Mouse (Mus musculus): ENCODE data around the gene Rab20.
"Not testable (repeated sequence)": the region's sequence is repeated elsewhere in the genome, so short reads cannot be mapped to it uniquely, and the experiment has no call there.

Gene Rab20

GRCm38 (mm10) chr8:11477811-11478761 lies at the start of gene Rab20:
TSS of gene Rab20 (minus strand) at chr8:11478710.
- peak; percentile 66 to 70 for DNase-seq (ENCODE audit: low spot score in 2 of 2)

- no peak for DNase-seq (ENCODE audit: low spot score in 2 of 2)
Observed at GRCm38 (mm10) chr8:11523331-11523730, 44.8 kb upstream of the Rab20 start.

GRCm38 (mm10) chr8:11518676-11519075 lies 40.2 kb upstream of the Rab20 start:
- no peak for DNase-seq (ENCODE audit: low spot score in 2 of 2)

- no peak for DNase-seq (ENCODE audit: low spot score in 2 of 2)
Observed at GRCm38 (mm10) chr8:11518056-11518396, 39.5 kb upstream of the Rab20 start.

GRCm38 (mm10) chr8:11517366-11518055 lies 39.0 kb upstream of the Rab20 start:
- DNase-seq (ENCODE audit: low spot score in 2 of 2): no peak

GRCm38 (mm10) chr8:11516292-11516691 lies 37.8 kb upstream of the Rab20 start:
- DNase-seq (ENCODE audit: low spot score in 2 of 2): no peak

- no peak for DNase-seq (ENCODE audit: low spot score in 2 of 2)
Observed at GRCm38 (mm10) chr8:11513247-11513646, 34.7 kb upstream of the Rab20 start.

GRCm38 (mm10) chr8:11512711-11513110 lies 34.2 kb upstream of the Rab20 start:
- no peak for DNase-seq (ENCODE audit: low spot score in 2 of 2)

GRCm38 (mm10) chr8:11510971-11511370 lies 32.5 kb upstream of the Rab20 start:
- no peak for DNase-seq (ENCODE audit: low spot score in 2 of 2)

- no peak for DNase-seq (ENCODE audit: low spot score in 2 of 2)
Observed at GRCm38 (mm10) chr8:11508880-11509279, 30.4 kb upstream of the Rab20 start.

- peak; percentile 25 to 46 for DNase-seq (ENCODE audit: low spot score in 2 of 2)
Observed at GRCm38 (mm10) chr8:11506802-11507201, 28.3 kb upstream of the Rab20 start.

- no peak for DNase-seq (ENCODE audit: low spot score in 2 of 2)
Observed at GRCm38 (mm10) chr8:11506074-11506473, 27.6 kb upstream of the Rab20 start.

- DNase-seq (ENCODE audit: low spot score in 2 of 2): no peak
Observed at GRCm38 (mm10) chr8:11503476-11504232, 25.1 kb upstream of the Rab20 start.

- no peak for DNase-seq (ENCODE audit: low spot score in 2 of 2)
Observed at GRCm38 (mm10) chr8:11498786-11499485, 20.4 kb upstream of the Rab20 start.

GRCm38 (mm10) chr8:11498281-11498680 lies 19.8 kb upstream of the Rab20 start:
- DNase-seq (ENCODE audit: low spot score in 2 of 2): no peak

GRCm38 (mm10) chr8:11497017-11497990 lies 18.8 kb upstream of the Rab20 start, which contains the start of gene Naxd:
TSS of gene Naxd (plus strand) at chr8:11497506.
- DNase-seq (ENCODE audit: low spot score in 2 of 2): peak; percentile 81 to 92

- not testable (repeated sequence) for DNase-seq (ENCODE audit: low spot score in 2 of 2)
Observed at GRCm38 (mm10) chr8:11492340-11492739, 13.8 kb upstream of the Rab20 start.

GRCm38 (mm10) chr8:11487229-11487628 lies 8.7 kb upstream of the Rab20 start:
- DNase-seq (ENCODE audit: low spot score in 2 of 2): no peak

- peak; percentile 62 to 63 for DNase-seq (ENCODE audit: low spot score in 2 of 2)
Observed at GRCm38 (mm10) chr8:11486142-11486541, 7.6 kb upstream of the Rab20 start.

- DNase-seq (ENCODE audit: low spot score in 2 of 2): no peak
Observed at GRCm38 (mm10) chr8:11482537-11482936, 4.0 kb upstream of the Rab20 start.
